Mouse (Mus musculus) heart, embryonic 12.5 days (tissue): ENCODE measurements at regions not wholly inside any gene's neighbourhood (a gene's known extent, or its start where the extent isn't known, plus 50 kb on each side); places are given as distances from the start of the nearest gene placed in this dataset.
"Not testable (repeated sequence)": the region's sequence is repeated elsewhere in the genome, so short reads cannot be mapped to it uniquely, and the experiment has no call there.

Source experiments
- ATAC-seq: fragments of 200-750 bp; cut with Nextera tagmentation; 2 replicates; pipeline ENCODE4 v1.8.0; 2017; ENCODE audit warnings: moderate TSS enrichment, moderate library complexity; ENCODE audit not compliant: insufficient number of reproducible peaks, low FRiP score
- H3K27ac ChIP-seq: fragments of 300-500 bp; sonication (generic); 2 replicates; pipeline ENCODE4 v1.5.1; 2016; ENCODE audit warnings: mild to moderate bottlenecking, moderate library complexity; ENCODE audit not compliant: poor library complexity, severe bottlenecking
- H3K27me3 ChIP-seq: fragments of 300-500 bp; sonication (generic); replicated peaks from 2 replicates; pipeline ENCODE4 v1.6.1; 2016; ENCODE audit warnings: mild to moderate bottlenecking, moderate library complexity
- H3K36me3 ChIP-seq: fragments of 300-500 bp; sonication (generic); 2 replicates; pipeline ENCODE4 v1.6.1; 2016; ENCODE audit warnings: mild to moderate bottlenecking, moderate library complexity
- H3K4me1 ChIP-seq: fragments of 300-500 bp; sonication (generic); replicated peaks from 2 replicates; pipeline ENCODE4 v1.6.1; 2016; ENCODE audit warnings: mild to moderate bottlenecking
- H3K4me2 ChIP-seq: fragments of 300-500 bp; sonication (generic); 2 replicates; pipeline ENCODE4 v1.6.1; 2016; ENCODE audit warnings: mild to moderate bottlenecking, moderate library complexity
- H3K4me3 ChIP-seq: fragments of 300-500 bp; sonication (generic); 2 replicates; pipeline ENCODE4 v1.5.1; 2016; ENCODE audit warnings: mild to moderate bottlenecking
- H3K9ac ChIP-seq: fragments of 300-500 bp; sonication (generic); 2 replicates; pipeline ENCODE4 v1.6.1; 2016; ENCODE audit warnings: mild to moderate bottlenecking, moderate library complexity
- H3K9me3 ChIP-seq: fragments of 300-500 bp; sonication (generic); replicated peaks from 2 replicates; pipeline ENCODE4 v1.6.1; 2016; ENCODE audit warnings: mild to moderate bottlenecking, moderate library complexity
- WGBS: fragments of 180-500 bp; shearing (Covaris S2); methylation state at CpG from one replicate; pipeline ENCODE4 v1.1.7; 2016; 5-methylcytosine and 5-hydroxymethylcytosine counted together

DNA sequence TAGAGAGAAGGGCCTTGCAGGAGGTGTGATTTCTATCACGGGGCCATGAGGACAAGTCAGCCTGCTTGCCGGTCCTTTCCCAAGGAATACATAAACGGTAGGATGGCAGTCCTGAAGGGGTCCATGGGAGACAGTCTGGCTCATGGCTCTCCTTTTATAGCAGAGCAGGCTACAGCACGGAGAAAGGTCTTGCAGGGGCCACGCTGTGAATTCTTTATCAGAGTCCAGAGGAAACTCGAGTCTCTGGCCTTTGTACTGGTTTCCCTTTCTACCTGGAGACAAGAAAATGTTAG is 1984.0 kb downstream of the 4930444P10Rik start:
- no peak overlapping the region for H3K27ac ChIP-seq
- no peak overlapping the region for H3K4me3 ChIP-seq
- WGBS = 28% methylated on average over 6 of the region's 6 CpGs
- no peak overlapping the region for H3K4me2 ChIP-seq
- no peak overlapping the region for H3K9ac ChIP-seq
- peaks cover 7% of the 10 kb centered on the region for H3K9me3 ChIP-seq
- H3K36me3 ChIP-seq = no peaks in the 10 kb centered on the region
- H3K4me1 ChIP-seq = 0 out of 2 replicates have a peak, but pooled peaks cover 5% of the 10 kb centered on the region
- ATAC-seq = no peak
- H3K27me3 ChIP-seq = no peaks in the 10 kb centered on the region

DNA sequence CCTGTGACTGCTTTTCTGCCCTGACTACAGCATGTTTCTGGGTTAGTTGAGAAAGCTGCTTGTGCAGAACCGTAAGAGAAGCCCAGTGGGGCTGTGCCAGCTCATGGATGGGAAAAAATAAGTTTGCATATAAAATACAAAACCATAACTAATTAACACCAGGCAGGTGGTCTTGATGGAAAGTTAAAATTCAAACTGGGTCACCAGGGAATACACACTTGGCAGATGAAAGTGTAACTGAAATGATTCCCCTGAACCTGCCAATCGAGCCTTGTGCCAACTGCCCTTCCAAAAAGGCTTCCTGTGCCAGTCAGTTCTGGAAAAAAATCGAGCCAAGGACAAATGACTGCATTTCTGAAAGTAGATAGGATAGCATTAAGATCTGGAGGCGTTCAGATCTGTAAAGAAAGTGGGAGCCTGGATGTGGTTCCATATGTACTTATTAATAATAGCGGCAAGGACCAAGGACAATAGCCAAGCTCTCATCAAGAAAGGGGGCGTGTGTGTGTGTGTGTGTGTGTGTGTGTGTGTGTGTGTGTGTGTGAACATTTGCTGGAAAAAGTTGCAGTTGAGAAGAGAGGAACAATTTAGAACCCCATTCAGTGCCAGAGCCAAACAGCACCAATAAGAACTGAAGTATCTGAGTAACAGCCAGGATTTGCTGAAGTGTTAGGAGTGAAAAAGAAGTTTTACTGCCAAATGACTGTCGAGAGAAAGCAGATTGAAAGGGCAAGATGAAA is 1984.5 kb downstream of the 4930444P10Rik start:
- H3K4me1 ChIP-seq = 0 out of 2 replicates have a peak, but pooled peaks cover 5% of the 10 kb centered on the region
- H3K27me3 ChIP-seq = no peaks in the 10 kb centered on the region
- no peak overlapping the region for H3K4me2 ChIP-seq
- H3K9me3 ChIP-seq = peaks cover 7% of the 10 kb centered on the region
- no peak for ATAC-seq
- no peak overlapping the region for H3K4me3 ChIP-seq
- H3K9ac ChIP-seq = no peak overlapping the region
- H3K27ac ChIP-seq = no peak overlapping the region
- WGBS = 73% methylated on average over 7 of the region's 7 CpGs
- no peaks in the 10 kb centered on the region for H3K36me3 ChIP-seq

DNA sequence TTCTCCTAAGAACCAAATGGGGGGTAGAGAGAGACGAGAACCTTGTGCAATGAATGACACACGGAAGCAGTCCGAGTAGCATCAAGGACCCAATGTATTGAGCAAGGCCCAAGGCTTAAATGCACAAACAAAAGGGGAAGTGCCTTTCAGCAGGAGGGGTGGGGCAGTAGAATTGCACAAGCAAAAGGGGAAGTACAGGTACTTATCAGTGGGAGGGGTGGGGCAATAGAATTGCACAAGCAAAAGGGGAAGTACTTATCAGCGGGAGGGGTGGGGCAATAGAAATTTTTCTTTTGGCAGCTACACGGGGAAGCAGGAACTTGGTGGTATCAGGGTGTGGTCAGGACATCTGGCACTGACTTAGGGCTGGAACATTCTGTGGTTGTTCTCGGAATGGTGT is 1987.6 kb downstream of the 4930444P10Rik start:
- H3K4me3 ChIP-seq, H3K27me3 ChIP-seq, H3K27ac ChIP-seq, H3K4me2 ChIP-seq, H3K4me1 ChIP-seq, ATAC-seq, H3K9ac ChIP-seq, H3K36me3 ChIP-seq: not testable (repeated sequence)
- H3K9me3 ChIP-seq = peaks cover 15% of the 10 kb centered on the region
- 83% methylated on average over 6 of the region's 6 CpGs for WGBS

DNA sequence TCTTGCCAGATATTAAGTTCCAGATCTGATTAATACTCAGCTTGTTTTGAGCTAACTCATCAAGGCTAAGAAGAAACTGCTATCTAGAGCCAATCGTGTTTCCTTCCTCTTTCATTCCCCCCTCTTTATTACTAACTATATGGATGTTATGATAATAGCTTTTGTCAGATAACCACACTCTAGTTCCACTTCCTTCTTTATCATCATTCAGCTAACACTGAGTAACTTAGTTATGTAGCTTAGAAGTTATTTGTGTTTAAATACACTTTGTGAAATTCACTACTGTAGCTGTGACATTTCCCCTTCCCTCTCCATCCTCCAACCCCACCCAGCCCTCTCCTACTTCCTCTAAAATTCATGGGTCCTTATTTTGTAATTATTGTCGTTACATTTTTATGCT is 1988.6 kb downstream of the 4930444P10Rik start:
- no peaks in the 10 kb centered on the region for H3K36me3 ChIP-seq
- no peak overlapping the region for H3K9ac ChIP-seq
- H3K27me3 ChIP-seq = no peaks in the 10 kb centered on the region
- H3K27ac ChIP-seq = no peak overlapping the region
- no peak overlapping the region for H3K4me2 ChIP-seq
- WGBS = 72% methylated on average over 2 of the region's 2 CpGs
- peaks cover 13% of the 10 kb centered on the region; the same call in 1 of the 2 replicates for H3K4me1 ChIP-seq
- H3K9me3 ChIP-seq = peaks cover 15% of the 10 kb centered on the region
- no peak overlapping the region for H3K4me3 ChIP-seq
- no peak for ATAC-seq

DNA sequence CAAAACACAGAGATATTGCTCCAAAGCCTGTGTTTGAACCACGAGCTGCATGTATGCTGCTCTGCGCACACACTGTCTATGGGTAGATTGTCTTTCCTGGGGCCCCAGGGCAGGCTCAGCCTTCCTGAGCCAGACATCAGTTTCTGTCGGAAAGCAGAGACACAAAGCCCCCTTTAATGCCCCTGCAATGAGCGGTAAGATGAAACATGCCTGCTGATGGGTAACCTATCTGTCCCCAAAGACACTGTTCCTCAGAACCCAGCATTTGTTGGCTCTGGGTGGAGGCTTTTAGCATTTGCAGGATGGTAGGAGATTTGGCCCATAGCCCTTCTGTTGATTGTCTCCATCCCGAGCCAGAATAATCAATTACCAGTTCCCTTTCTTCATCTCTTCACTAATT is 1994.1 kb downstream of the 4930444P10Rik start:
- H3K4me2 ChIP-seq = no peak overlapping the region
- peaks cover 8% of the 10 kb centered on the region; the same call in 1 of the 2 replicates for H3K4me1 ChIP-seq
- H3K36me3 ChIP-seq = no peaks in the 10 kb centered on the region
- H3K27me3 ChIP-seq = peaks cover 3% of the 10 kb centered on the region; the same call in 1 of the 2 replicates
- 72% methylated on average over 5 of the region's 5 CpGs for WGBS
- H3K9ac ChIP-seq = no peak overlapping the region
- H3K4me3 ChIP-seq = no peak overlapping the region
- no peak overlapping the region for H3K27ac ChIP-seq
- no peak for ATAC-seq
- peaks cover 8% of the 10 kb centered on the region; the same call in 1 of the 2 replicates for H3K9me3 ChIP-seq

DNA sequence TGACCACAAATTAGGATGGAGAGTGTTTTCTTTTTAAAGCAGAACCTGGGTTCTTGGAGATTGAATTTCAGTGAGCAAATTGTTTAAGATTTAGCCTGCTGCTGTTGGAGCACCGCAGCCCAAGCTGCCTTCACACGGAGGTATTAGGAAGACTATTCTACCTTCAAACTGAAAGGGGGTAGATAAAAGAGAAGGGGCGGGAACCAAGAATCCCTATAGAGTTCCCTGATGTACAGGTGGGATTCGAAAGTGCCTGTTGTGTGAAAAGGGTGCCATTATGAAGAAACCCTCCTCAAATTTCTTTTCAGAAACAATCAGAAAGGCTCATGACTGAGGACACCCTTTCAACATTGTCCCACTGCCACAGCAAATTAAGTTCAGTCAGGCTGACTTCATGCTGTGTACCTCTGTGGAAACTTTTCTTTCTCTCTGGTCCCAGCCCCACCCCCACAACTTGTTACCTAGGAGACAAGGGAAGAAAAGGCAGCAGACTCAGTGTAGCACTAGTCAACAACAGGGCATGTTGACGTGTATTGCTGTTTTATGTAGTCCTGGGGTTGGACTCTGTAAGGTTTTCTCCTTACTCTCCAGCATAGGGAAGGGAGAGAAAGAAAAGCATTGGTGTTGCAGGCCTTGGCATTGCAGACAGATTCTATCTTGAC is 1995.4 kb downstream of the 4930444P10Rik start:
- H3K27me3 ChIP-seq = peaks cover 3% of the 10 kb centered on the region; the same call in 1 of the 2 replicates
- ATAC-seq = no peak
- no peak overlapping the region for H3K4me3 ChIP-seq
- peaks cover 8% of the 10 kb centered on the region; the same call in 1 of the 2 replicates for H3K4me1 ChIP-seq
- no peak overlapping the region for H3K4me2 ChIP-seq
- no peaks in the 10 kb centered on the region for H3K36me3 ChIP-seq
- no peak overlapping the region for H3K27ac ChIP-seq
- 0 out of 2 replicates have a peak, but pooled peaks cover 5% of the 10 kb centered on the region for H3K9me3 ChIP-seq
- H3K9ac ChIP-seq = no peak overlapping the region
- WGBS = 44% methylated on average over 5 of the region's 5 CpGs

DNA sequence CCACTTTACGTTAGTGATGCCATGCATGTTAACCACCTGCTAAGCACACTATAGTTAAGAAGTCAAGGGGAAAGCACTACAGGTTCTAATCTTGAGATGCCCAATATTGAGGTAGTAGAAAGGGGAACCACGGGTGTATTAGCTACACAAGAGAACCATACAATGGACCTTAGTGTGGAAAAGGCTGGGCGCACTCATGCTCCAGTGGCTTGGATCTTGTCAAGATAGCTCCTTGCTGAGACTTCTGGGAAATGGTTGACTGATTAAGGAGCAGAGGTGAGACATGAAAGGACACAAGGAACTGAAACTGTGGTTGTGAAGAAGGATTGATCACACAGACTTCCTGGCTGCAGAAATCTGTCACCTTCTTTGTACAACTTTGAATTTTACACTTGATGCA is 2028.3 kb downstream of the 4930444P10Rik start:
- Histone ChIP-seq H3K9me3 (peaks cover 9% of the 10 kb centered on the region), H3K36me3 (no peaks in the 10 kb centered on the region)

DNA sequence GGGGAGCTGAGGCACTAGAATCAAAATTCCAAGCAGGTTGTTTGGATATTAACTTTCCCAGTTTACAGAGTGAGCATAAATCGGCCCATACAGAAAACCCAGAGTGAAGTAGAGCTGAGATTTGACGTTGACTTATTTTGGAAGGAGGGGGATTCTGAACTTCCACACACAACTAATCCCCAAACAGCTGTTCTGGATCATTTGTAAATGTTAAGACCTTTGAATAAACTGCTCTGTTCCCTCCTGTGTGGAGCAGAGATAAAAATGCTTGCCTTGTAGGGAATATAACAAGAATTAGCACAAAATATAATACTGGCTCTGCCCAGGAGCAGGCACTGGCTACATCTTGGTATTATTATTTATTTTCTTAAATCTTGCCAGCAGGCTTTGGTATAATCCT is 2057.0 kb downstream of the 4930444P10Rik start:
- Histone ChIP-seq H3K27me3 (no peaks in the 10 kb centered on the region), H3K9me3 (0 out of 2 replicates have a peak, but pooled peaks cover 3% of the 10 kb centered on the region), H3K4me2 (no peak overlapping the region), H3K4me3 (no peak overlapping the region), H3K27ac (no peak overlapping the region), H3K4me1 (no peaks in the 10 kb centered on the region), H3K36me3 (no peaks in the 10 kb centered on the region), H3K9ac (no peak overlapping the region)
- 45% methylated on average over 2 of the region's 2 CpGs for WGBS
- no peak for ATAC-seq

More for the DNA sequence above, 2028.3 kb downstream of the 4930444P10Rik start:
- Histone ChIP-seq H3K9ac (no peak overlapping the region), H3K4me2 (no peak overlapping the region), H3K4me1 (no peaks in the 10 kb centered on the region), H3K4me3 (no peak overlapping the region), H3K27me3 (no peaks in the 10 kb centered on the region), H3K27ac (no peak overlapping the region)
- ATAC-seq = no peak
- WGBS = 79% methylated on average over 3 of the region's 3 CpGs

DNA sequence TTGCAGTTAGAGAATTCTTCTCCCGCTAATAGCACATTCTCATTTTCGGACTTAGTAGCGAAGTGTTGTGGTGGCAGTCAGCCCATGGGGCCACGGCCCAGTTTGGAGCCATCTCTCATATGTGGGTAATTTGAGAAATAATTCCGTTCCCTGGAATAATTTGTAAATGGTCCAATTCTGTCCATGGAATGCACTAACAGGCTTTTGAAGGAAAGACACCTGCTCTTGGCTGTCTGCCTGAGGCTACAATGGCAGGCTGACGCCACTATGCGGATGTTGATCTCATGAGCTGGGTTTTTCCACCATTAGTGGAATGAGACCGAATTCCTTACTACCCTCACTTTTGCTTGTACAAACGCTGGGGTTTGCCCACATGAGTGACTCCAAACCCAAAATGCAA is 2081.6 kb downstream of the 4930444P10Rik start:
- no peaks in the 10 kb centered on the region for H3K36me3 ChIP-seq
- H3K9ac ChIP-seq = no peak overlapping the region
- no peak overlapping the region for H3K4me3 ChIP-seq
- no peaks in the 10 kb centered on the region for H3K27me3 ChIP-seq
- ATAC-seq = no peak
- H3K27ac ChIP-seq = no peak overlapping the region
- H3K9me3 ChIP-seq = no peaks in the 10 kb centered on the region
- no peaks in the 10 kb centered on the region for H3K4me1 ChIP-seq
- WGBS = 81% methylated on average over 9 of the region's 9 CpGs
- H3K4me2 ChIP-seq = no peak overlapping the region

DNA sequence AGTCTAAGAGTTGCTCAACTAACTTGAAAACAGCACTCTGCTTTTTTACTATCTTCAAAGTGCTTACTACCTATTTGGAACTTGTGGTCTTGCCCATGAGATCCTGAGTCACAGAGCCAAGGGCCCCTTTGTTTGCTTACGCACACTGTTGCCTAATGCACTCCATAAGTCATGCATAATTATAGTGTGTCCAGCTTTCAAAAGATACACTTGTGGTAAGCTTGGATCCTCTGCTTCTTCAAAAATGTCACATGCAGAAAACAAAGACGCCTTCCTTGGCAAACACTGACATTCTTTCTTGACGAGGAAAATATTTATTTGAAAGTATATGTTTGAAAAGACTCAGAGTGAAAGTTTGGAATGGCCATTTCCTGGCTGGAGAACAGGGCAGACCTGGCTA is 2082.3 kb downstream of the 4930444P10Rik start:
- ATAC-seq = no peak
- Histone ChIP-seq H3K27ac (no peak overlapping the region), H3K36me3 (no peaks in the 10 kb centered on the region), H3K9ac (no peak overlapping the region), H3K9me3 (no peaks in the 10 kb centered on the region), H3K4me2 (no peak overlapping the region), H3K27me3 (no peaks in the 10 kb centered on the region), H3K4me3 (no peak overlapping the region), H3K4me1 (no peaks in the 10 kb centered on the region)
- 77% methylated on average over 3 of the region's 3 CpGs for whole genome bisulfite sequencing

DNA sequence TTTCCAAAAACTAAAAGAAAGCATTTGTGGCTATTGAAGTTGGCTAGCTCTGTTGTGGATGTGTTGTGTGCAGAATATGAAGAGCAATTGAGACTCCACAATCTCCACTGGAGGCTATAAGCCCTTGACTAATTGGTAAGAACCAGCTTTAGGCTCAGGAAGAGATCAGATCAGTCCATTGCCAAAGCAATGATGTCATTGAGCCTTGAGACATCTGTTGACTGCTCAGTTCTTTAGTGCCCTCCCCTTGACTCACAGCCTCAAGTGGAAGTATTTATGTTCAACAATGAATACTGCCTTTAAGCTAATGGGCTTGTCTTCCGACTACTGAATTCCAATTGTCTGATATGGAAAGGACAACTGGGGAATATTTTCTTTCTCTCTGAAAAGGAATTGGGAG is 2090.6 kb downstream of the 4930444P10Rik start:
- H3K9ac ChIP-seq = no peak overlapping the region
- H3K4me1 ChIP-seq = no peaks in the 10 kb centered on the region
- no peak overlapping the region for H3K4me3 ChIP-seq
- 57% methylated on average over 1 of the region's 1 CpGs for WGBS
- no peaks in the 10 kb centered on the region for H3K27me3 ChIP-seq
- no peaks in the 10 kb centered on the region for H3K9me3 ChIP-seq
- H3K27ac ChIP-seq = no peak overlapping the region
- no peaks in the 10 kb centered on the region for H3K36me3 ChIP-seq
- ATAC-seq = no peak
- no peak overlapping the region for H3K4me2 ChIP-seq
